Mouse (Mus musculus) G1E (cell line): Measurements from ENCODE around the gene Ggt6.

ENCODE experiments used
- CTCF ChIP-seq: IDR thresholded peaks from 2 replicates; pipeline ENCODE4 v1.5.1; 2012; ENCODE audit warnings: low read depth, low read length, inconsistent platforms, mixed read lengths
- GATA1 ChIP-seq: IDR thresholded peaks from 2 replicates; pipeline ENCODE4 v1.6.1; 2012; ENCODE audit warnings: borderline replicate concordance, low read length, inconsistent platforms, mixed read lengths

- TF ChIP-seq CTCF (no peak), GATA1 (no peak)
These were observed 20.2 kb upstream of the Ggt6 start for GRCm38 (mm10) chr11:72415155-72415554.
